Mouse (Mus musculus): Measurements from ENCODE around the gene D630045J12Rik. TPM values are rescaled to one million over a fixed set of nuclear protein-coding genes. Genes with fewer than 3 reads are reported as not detected.

Gene D630045J12Rik
- polyA plus RNA-seq, 1 experiment = 7.1 TPM

DNA sequence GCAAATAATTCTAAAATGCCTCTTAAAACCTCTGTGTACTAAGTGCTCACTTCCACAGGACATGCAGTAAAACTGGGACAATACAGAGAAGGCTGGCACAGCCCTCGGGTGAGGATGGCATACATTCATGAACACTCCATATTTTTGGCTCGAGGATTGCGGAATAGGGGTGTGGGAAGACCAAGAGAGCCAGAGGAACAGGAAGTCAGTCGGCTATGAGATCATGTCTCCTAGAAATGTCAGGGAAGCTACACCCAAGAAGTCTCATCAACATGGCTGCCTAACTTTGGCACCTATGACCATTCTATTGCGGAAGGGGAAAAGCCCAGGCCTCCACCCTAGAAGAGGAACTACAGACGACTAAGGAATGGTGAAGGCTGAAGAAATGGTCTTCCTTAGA lies 135.5 kb downstream of the D630045J12Rik start:
- H3K4me3 ChIP-seq (replicated peaks; ENCODE audit: extremely low read depth, low read depth, low read length) = no peak overlapping the region
- 0 out of 2 replicates have a peak, but pooled peaks cover 3% of the 10 kb centered on the region for H3K4me1 ChIP-seq (ENCODE audit: control insufficient read depth, insufficient read depth, low read length)
- no peak for DNase-seq
- TF ChIP-seq POLR2A (IDR thresholded peaks at IDR 0.05; ENCODE audit: borderline replicate concordance, extremely low read depth, low read depth, low read length) = no peak
- TF ChIP-seq CTCF (IDR thresholded peaks at IDR 0.05; ENCODE audit: insufficient read depth, low read length) = no peak
- WGBS = 54% methylated on average over 6 of the region's 6 CpGs

DNA sequence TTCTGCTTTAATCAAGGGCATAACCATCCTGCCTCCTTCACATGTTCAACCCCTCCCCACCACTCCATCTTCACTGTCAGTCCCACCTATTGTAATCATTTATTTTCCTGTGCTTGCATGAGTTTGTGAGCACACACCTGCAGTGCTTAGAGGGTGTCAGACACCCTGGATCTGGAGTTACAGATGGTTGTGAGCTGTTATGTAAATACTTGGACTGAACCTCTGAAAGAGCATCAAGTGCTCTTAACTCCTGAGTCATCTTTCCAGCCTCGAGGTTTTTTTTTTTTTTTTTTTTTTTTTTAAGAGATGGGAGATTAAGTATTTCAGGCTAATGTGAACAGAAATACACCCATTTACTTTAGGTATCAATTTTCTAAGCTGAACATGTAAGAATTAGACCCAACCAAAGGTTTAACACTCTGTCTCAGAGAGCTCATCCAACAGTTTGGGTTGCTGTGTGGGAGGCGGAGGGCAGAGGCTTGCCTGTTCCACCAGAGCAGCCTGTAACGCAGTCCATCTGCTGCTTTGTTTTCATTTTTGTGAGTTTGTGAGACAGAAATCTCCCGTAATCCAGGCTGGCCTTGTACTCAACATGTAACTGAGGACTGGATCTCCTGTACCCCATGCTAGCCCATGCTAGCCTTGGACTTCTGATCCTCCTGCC lies 137.6 kb downstream of the D630045J12Rik start:
- no peak for TF ChIP-seq CTCF (IDR thresholded peaks at IDR 0.05; ENCODE audit: insufficient read depth, low read length)
- no peaks in the 10 kb centered on the region for H3K4me1 ChIP-seq (ENCODE audit: control insufficient read depth, insufficient read depth, low read length)
- WGBS = 47% methylated on average over 4 of the region's 4 CpGs
- H3K4me3 ChIP-seq (replicated peaks; ENCODE audit: extremely low read depth, low read depth, low read length) = no peak overlapping the region
- no peak for DNase-seq

DNA sequence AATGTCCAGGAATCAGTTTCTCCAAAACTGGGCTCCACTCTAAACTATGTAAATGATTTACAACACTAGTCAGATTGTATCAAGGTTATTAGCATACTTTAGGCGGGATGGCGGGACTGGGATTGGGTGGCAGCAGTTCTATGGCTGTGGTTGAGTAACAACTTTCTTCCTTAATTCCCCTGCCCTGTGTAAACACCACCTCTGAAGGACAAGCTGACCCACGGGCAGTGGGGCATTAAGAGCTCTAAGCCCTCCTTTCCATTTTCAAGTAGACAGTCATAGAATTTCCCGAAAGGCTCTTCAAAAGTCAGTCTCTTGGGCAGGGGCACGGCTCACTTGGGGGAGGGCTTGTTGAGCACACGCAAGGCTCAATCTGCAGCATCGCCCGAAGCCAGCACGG lies 142.9 kb downstream of the D630045J12Rik start:
- WGBS = 63% methylated on average over 9 of the region's 9 CpGs
- Histone ChIP-seq H3K4me3 (replicated peaks; ENCODE audit: extremely low read depth, low read depth, low read length) (no peak overlapping the region), H3K4me1 (ENCODE audit: control insufficient read depth, insufficient read depth, low read length) (no peaks in the 10 kb centered on the region; the same call in 1 of the 2 replicates)
- no peak for TF ChIP-seq POLR2A (IDR thresholded peaks at IDR 0.05; ENCODE audit: borderline replicate concordance, extremely low read depth, low read depth, low read length)
- no peak for TF ChIP-seq CTCF (IDR thresholded peaks at IDR 0.05; ENCODE audit: insufficient read depth, low read length)
- no peak for DNase-seq

DNA sequence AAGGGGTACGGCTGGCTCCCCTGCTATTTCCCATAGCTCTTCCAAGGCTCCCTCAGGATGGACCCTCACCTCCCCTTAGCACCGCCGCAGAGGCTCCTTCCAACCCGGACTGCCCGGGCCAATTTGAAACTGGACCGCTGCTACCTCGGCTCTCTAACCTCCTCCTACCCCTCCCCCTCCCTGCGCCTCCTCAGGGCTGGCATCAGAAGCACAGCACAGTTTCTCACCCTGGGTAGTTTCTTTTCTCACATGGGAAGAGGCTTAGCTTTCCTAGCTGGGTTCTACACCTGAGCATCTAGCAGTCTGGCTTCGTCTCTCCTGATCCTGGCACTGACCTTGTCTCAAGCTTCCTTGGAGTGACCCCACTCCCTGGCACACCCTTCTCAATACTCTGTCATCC lies 143.9 kb downstream of the D630045J12Rik start:
- no peak for DNase-seq
- 15% methylated on average over 9 of the region's 9 CpGs for WGBS
- no peaks in the 10 kb centered on the region; the same call in 1 of the 2 replicates for H3K4me1 ChIP-seq (ENCODE audit: control insufficient read depth, insufficient read depth, low read length)
- no peak overlapping the region for H3K4me3 ChIP-seq (replicated peaks; ENCODE audit: extremely low read depth, low read depth, low read length)
- TF ChIP-seq CTCF (IDR thresholded peaks at IDR 0.05; ENCODE audit: insufficient read depth, low read length) (no peak), POLR2A (IDR thresholded peaks at IDR 0.05; ENCODE audit: borderline replicate concordance, extremely low read depth, low read depth, low read length) (no peak)

DNA sequence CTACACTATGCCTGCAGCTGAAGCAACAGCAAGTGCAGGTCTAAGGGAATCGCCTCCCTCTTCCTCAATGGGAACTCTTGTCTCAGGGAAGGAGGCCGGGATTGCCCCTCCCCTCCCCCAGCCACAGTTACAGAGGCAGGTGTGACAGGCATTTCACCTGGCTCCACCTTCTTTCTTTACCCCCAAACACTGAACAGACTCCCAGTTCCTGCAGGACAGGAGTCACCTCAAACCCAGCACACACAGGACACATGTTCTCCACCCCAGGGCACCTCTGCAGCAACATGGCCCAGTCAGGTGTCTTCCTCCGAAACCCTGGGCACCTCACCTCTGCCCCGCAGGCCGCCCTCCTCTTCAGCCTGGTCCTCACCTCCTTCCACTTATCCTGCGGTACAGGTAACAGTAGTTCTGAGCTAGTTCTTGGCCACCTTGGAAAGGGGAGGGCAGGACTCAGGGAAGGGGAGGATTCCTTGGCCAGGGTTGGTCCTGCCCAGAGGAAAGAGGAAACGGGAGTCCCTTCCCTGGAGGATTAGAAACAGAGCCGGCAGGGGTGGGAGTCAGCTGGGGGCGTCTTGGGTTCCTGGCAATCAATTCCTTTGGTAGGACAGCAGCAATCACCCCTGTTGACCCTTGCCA lies 144.5 kb downstream of the D630045J12Rik start, which contains the start of gene Tmem213:
TSS of gene Tmem213 (plus strand) at position 96 of the 636 bp plus-strand sequence.
- Histone ChIP-seq H3K4me3 (replicated peaks; ENCODE audit: extremely low read depth, low read depth, low read length) (no peak within 1 kb of the TSS), H3K4me1 (ENCODE audit: control insufficient read depth, insufficient read depth, low read length) (no peaks in the 10 kb centered on the region; the same call in 1 of the 2 replicates)
- peak; percentile 15 for DNase-seq
- TF ChIP-seq CTCF (IDR thresholded peaks at IDR 0.05; ENCODE audit: insufficient read depth, low read length) = no peak
- TF ChIP-seq POLR2A (IDR thresholded peaks at IDR 0.05; ENCODE audit: borderline replicate concordance, extremely low read depth, low read depth, low read length) = no peak
- WGBS = 34% methylated on average over 9 of the region's 9 CpGs

DNA sequence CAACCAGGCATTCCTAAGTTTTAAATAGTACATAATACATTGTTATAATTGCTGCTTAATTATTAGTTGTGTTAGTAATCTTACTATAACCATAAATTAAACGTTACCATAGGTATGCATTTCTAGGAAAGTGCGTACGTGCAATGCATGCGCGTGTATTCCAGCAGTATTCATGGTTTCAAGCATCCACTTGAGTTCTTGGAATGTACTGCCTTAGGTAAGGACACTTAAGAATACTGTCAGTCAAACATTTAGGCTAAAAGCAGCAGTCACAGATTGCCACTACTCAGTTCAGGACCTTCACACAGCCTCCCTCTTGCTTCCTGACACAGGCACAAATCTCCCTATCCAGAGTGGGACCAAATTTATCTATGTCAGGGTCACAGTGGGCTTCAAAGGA lies 145.4 kb downstream of the D630045J12Rik start:
- TF ChIP-seq POLR2A (IDR thresholded peaks at IDR 0.05; ENCODE audit: borderline replicate concordance, extremely low read depth, low read depth, low read length) (no peak), CTCF (IDR thresholded peaks at IDR 0.05; ENCODE audit: insufficient read depth, low read length) (no peak)
- no peaks in the 10 kb centered on the region; the same call in 1 of the 2 replicates for H3K4me1 ChIP-seq (ENCODE audit: control insufficient read depth, insufficient read depth, low read length)
- DNase-seq = no peak
- no peak overlapping the region for H3K4me3 ChIP-seq (replicated peaks; ENCODE audit: extremely low read depth, low read depth, low read length)
- 76% methylated on average over 5 of the region's 5 CpGs for WGBS

DNA sequence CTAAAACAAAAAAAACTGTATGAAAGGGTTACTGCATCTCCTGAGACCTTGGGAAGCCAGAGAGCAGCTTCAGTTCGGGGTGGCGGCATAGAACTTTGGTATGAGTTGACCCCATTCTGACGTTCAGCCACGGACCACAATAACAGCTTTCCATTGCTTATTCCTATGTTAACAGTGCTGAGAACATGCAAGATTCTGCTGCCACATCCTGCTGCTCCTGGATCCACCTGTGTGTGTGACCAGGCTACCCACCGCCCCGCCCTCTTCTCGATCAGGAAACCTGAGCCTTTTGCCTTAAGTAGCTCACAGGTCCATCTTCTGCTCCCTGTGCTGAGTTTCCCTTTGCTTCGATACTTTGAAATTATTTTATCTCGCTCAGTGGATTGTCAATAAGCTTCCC lies 147.9 kb downstream of the D630045J12Rik start:
- TF ChIP-seq POLR2A (IDR thresholded peaks at IDR 0.05; ENCODE audit: borderline replicate concordance, extremely low read depth, low read depth, low read length) = no peak
- TF ChIP-seq CTCF (IDR thresholded peaks at IDR 0.05; ENCODE audit: insufficient read depth, low read length) = no peak

DNA sequence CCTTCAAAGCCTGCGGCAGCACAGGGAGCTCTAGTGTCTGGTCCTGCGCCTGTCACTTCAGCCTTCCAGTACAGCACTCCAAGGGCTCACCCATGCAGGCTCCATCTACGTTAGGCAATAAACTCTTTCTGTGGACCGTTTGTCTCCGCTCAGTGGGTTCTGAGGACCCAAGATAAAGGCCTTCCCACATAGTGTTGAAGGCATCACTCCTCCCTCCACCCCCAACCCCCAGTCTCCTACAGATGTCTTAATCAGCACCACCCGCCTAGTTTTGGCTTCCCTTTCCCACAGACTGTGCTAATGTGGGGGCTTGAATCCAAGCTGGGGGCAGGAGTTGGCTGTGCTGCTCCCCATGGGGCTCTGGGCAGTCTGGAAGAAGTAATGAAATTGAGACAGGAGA lies 150.0 kb downstream of the D630045J12Rik start:
- Histone ChIP-seq H3K4me3 (replicated peaks; ENCODE audit: extremely low read depth, low read depth, low read length) (no peak overlapping the region), H3K4me1 (ENCODE audit: control insufficient read depth, insufficient read depth, low read length) (no peaks in the 10 kb centered on the region; the same call in 1 of the 2 replicates)
- no peak for TF ChIP-seq POLR2A (IDR thresholded peaks at IDR 0.05; ENCODE audit: borderline replicate concordance, extremely low read depth, low read depth, low read length)
- no peak for TF ChIP-seq CTCF (IDR thresholded peaks at IDR 0.05; ENCODE audit: insufficient read depth, low read length)
- DNase-seq = no peak
- 56% methylated on average over 6 of the region's 6 CpGs for WGBS

More for the DNA sequence above, 147.9 kb downstream of the D630045J12Rik start:
- no peaks in the 10 kb centered on the region; the same call in 1 of the 2 replicates for H3K4me1 ChIP-seq (ENCODE audit: control insufficient read depth, insufficient read depth, low read length)
- DNase-seq = no peak
- 72% methylated on average over 9 of the region's 9 CpGs for WGBS
- H3K4me3 ChIP-seq (replicated peaks; ENCODE audit: extremely low read depth, low read depth, low read length) = no peak overlapping the region

DNA sequence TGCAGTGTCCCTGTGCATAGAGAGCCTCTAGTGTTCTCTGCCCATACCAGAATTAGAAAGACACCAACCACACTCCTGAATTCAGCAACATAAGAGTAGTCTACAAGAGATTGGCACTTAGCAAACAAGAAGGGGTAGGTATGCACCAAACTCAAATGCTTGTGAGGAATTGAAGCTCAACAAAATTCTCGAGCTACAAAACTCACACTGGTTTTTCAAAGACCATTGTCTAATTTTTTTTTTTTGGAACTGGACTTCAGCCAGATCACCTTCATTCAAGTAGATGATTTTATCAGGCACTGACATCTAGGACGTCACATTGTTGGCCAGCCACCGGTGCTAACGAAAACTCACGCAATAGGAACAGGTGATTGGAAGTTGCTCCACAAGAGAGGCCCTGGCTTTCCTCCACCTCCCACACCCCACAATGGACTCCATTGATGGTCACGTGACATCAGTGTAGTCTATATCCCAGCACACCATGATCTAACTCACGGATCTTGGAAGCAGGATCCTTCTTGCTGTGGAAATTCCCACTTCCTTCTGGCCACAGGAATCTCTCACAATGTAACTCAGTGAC lies 151.5 kb downstream of the D630045J12Rik start:
- DNase-seq = no peak
- TF ChIP-seq POLR2A (IDR thresholded peaks at IDR 0.05; ENCODE audit: borderline replicate concordance, extremely low read depth, low read depth, low read length) (no peak), CTCF (IDR thresholded peaks at IDR 0.05; ENCODE audit: insufficient read depth, low read length) (no peak)
- H3K4me1 ChIP-seq (ENCODE audit: control insufficient read depth, insufficient read depth, low read length) = no peaks in the 10 kb centered on the region
- WGBS = 52% methylated on average over 7 of the region's 7 CpGs
- H3K4me3 ChIP-seq (replicated peaks; ENCODE audit: extremely low read depth, low read depth, low read length) = no peak overlapping the region

All from lung, adult 2 months (tissue).